Mouse (Mus musculus) olfactory bulb, adult 2 months (tissue): ENCODE measurements around the gene Taf15.

ENCODE experiments used
- CTCF ChIP-seq: fragments of 200-500 bp; IDR thresholded peaks from 2 replicates; pipeline ENCODE4 v1.5.1; 2012; ENCODE audit warnings: low read depth, mild to moderate bottlenecking, low read length, moderate library complexity; ENCODE audit not compliant: insufficient read depth
- POLR2A ChIP-seq: fragments of 200-500 bp; IDR thresholded peaks from 2 replicates; pipeline ENCODE4 v1.6.1; 2012; ENCODE audit warnings: mild to moderate bottlenecking, low read depth, low read length, moderate library complexity; ENCODE audit not compliant: insufficient read depth

- TF ChIP-seq POLR2A (no peak), CTCF (no peak)
Observed at GRCm38 (mm10) chr11:83533192-83533591, 60.3 kb downstream of the Taf15 start.
